Mouse (Mus musculus) CH12.LX (cell line): ENCODE results near the gene Mocs3. TPM values are rescaled to one million over a fixed set of nuclear protein-coding genes. Genes with fewer than 3 reads are reported as not detected.

ENCODE experiments used
- DNase-seq: peaks from one replicate; pipeline ENCODE4 v3.0.0-alpha.2; 2013; ENCODE audit errors: extremely low read depth
- H3K27ac ChIP-seq: 2 replicates; pipeline ENCODE4 v1.5.1; 2012; ENCODE audit warnings: low read depth, mild to moderate bottlenecking, control low read depth, moderate library complexity; ENCODE audit not compliant: insufficient read depth
- H3K27me3 ChIP-seq: replicated peaks from 2 replicates; pipeline ENCODE3; 2012; ENCODE audit warnings: inconsistent platforms
- H3K36me3 ChIP-seq, 2 experiments: replicated peaks in 1 of 2; 2 replicates each; pipeline versions ENCODE3 to v1.6.1; 2012; ENCODE audit warnings: inconsistent platforms in 1 of 2, low read length in 1 of 2, mild to moderate bottlenecking in 1 of 2, mixed read lengths in 1 of 2, moderate library complexity in 1 of 2; ENCODE audit not compliant: control insufficient read depth in 1 of 2, insufficient read depth in 1 of 2
- H3K4me1 ChIP-seq, 2 experiments: 2 replicates each; pipeline ENCODE4 v1.6.1; 2012; ENCODE audit warnings: inconsistent platforms in 1 of 2, moderate library complexity in 1 of 2; ENCODE audit not compliant: insufficient read depth in 2 of 2, control insufficient read depth in 1 of 2
- H3K4me2 ChIP-seq: 2 replicates; pipeline ENCODE4 v1.6.1; 2012; ENCODE audit warnings: low read depth, mild to moderate bottlenecking, control low read depth; ENCODE audit not compliant: poor library complexity, insufficient read depth, severe bottlenecking
- H3K4me3 ChIP-seq, 3 experiments: fragments of 150-350 bp in 1 of 3; sonication (generic) in 1 of 3; replicated peaks in 1 of 3; 2 replicates each; pipeline versions ENCODE3 to v1.5.1; 2011 to 2012; ENCODE audit warnings: low read depth in 2 of 3, low read length in 2 of 3, mild to moderate bottlenecking in 2 of 3, moderate library complexity in 2 of 3, control low read depth in 1 of 3, improper control_type of control experiment in 1 of 3, inconsistent platforms in 1 of 3, mixed read lengths in 1 of 3; ENCODE audit not compliant: poor library complexity in 1 of 3
- H3K79me2 ChIP-seq: replicated peaks from 2 replicates; pipeline ENCODE4 v1.6.1; 2012; ENCODE audit warnings: mild to moderate bottlenecking, moderate library complexity; ENCODE audit not compliant: control insufficient read depth, poor library complexity, insufficient read depth, severe bottlenecking; ENCODE audit errors: extremely low read depth
- H3K9ac ChIP-seq: 2 replicates; pipeline ENCODE4 v1.6.1; 2012; ENCODE audit warnings: low read depth, mild to moderate bottlenecking, control low read depth, moderate library complexity; ENCODE audit not compliant: insufficient read depth
- H3K9me3 ChIP-seq: replicated peaks from 2 replicates; pipeline ENCODE3; 2012; ENCODE audit warnings: low read length, inconsistent platforms, mixed read lengths
- BHLHE40 ChIP-seq: IDR thresholded peaks from 2 replicates; pipeline ENCODE4 v1.6.1; 2011; ENCODE audit warnings: mild to moderate bottlenecking, low read depth, low read length, improper control_type of control experiment
- CHD1 ChIP-seq: IDR thresholded peaks from 2 replicates; pipeline ENCODE4 v1.6.1; 2012; ENCODE audit warnings: low read depth, low read length, improper control_type of control experiment, inconsistent platforms
- CHD2 ChIP-seq: IDR thresholded peaks from 2 replicates; pipeline ENCODE4 v1.6.1; 2011; ENCODE audit warnings: low read length, improper control_type of control experiment
- CTCF ChIP-seq, 2 experiments: IDR thresholded peaks in 1 of 2; conservative IDR thresholded peaks in 1 of 2; 2 replicates each; pipeline ENCODE4 v1.5.1; 2011 to 2012; ENCODE audit warnings: low read depth in 2 of 2, low read length in 2 of 2, improper control_type of control experiment in 1 of 2, inconsistent platforms in 1 of 2, mild to moderate bottlenecking in 1 of 2, moderate library complexity in 1 of 2
- E2F4 ChIP-seq: IDR thresholded peaks from 2 replicates; pipeline ENCODE4 v1.6.1; 2011; ENCODE audit warnings: low read depth, low read length, improper control_type of control experiment; ENCODE audit not compliant: insufficient replicate concordance
- EP300 ChIP-seq: IDR thresholded peaks from 2 replicates; pipeline ENCODE4 v1.6.1; 2011; ENCODE audit warnings: low read length, improper control_type of control experiment
- ETS1 ChIP-seq: conservative IDR thresholded peaks from 2 replicates; pipeline ENCODE4 v1.6.1; 2012; ENCODE audit warnings: low read depth, mild to moderate bottlenecking, inconsistent platforms, low read length, improper control_type of control experiment, moderate library complexity
- HCFC1 ChIP-seq: IDR thresholded peaks from 2 replicates; pipeline ENCODE4 v1.6.1; 2012; ENCODE audit warnings: low read depth, mild to moderate bottlenecking, inconsistent platforms, low read length, improper control_type of control experiment
- JUN ChIP-seq: IDR thresholded peaks from 2 replicates; pipeline ENCODE4 v1.6.1; 2011; ENCODE audit warnings: low read depth, mild to moderate bottlenecking, low read length, improper control_type of control experiment, moderate library complexity; ENCODE audit not compliant: insufficient read depth
- KAT2A ChIP-seq: IDR thresholded peaks from 2 replicates; pipeline ENCODE4 v1.6.1; 2012; ENCODE audit warnings: low read length, improper control_type of control experiment, inconsistent platforms; ENCODE audit not compliant: insufficient replicate concordance
- MAFK ChIP-seq: IDR thresholded peaks from 2 replicates; pipeline ENCODE4 v1.6.1; 2011; ENCODE audit warnings: low read length, improper control_type of control experiment; ENCODE audit not compliant: insufficient replicate concordance
- MAX ChIP-seq: IDR thresholded peaks from 2 replicates; pipeline ENCODE4 v1.6.1; 2011; ENCODE audit warnings: low read length, improper control_type of control experiment
- NELFE ChIP-seq: IDR thresholded peaks from 2 replicates; pipeline ENCODE4 v1.6.1; 2011; ENCODE audit warnings: low read depth, low read length, improper control_type of control experiment
- NRF1 ChIP-seq: IDR thresholded peaks from 2 replicates; pipeline ENCODE4 v1.6.1; 2014; ENCODE audit warnings: low read depth, mild to moderate bottlenecking, inconsistent platforms, low read length, improper control_type of control experiment, moderate library complexity
- PAX5 ChIP-seq: IDR thresholded peaks from 2 replicates; pipeline ENCODE4 v1.6.1; 2012; ENCODE audit warnings: low read length, inconsistent platforms, mixed read lengths
- POLR2A ChIP-seq: IDR thresholded peaks from 2 replicates; pipeline ENCODE4 v1.6.1; 2011; ENCODE audit warnings: low read depth, mild to moderate bottlenecking, improper control_type of control experiment, low read length
- RAD21 ChIP-seq: IDR thresholded peaks from 2 replicates; pipeline ENCODE4 v1.6.1; 2011; ENCODE audit warnings: low read depth, mild to moderate bottlenecking, low read length, improper control_type of control experiment, moderate library complexity
- SIN3A ChIP-seq: IDR thresholded peaks from 2 replicates; pipeline ENCODE4 v1.6.1; 2012; ENCODE audit warnings: low read length, improper control_type of control experiment, inconsistent platforms
- TCF12 ChIP-seq: IDR thresholded peaks from 2 replicates; pipeline ENCODE4 v1.6.1; 2014; ENCODE audit warnings: low read depth, mild to moderate bottlenecking, inconsistent platforms, low read length, improper control_type of control experiment
- UBTF ChIP-seq: IDR thresholded peaks from 2 replicates; pipeline ENCODE4 v1.6.1; 2012; ENCODE audit warnings: low read depth, mild to moderate bottlenecking, inconsistent platforms, low read length, improper control_type of control experiment, moderate library complexity
- USF1 ChIP-seq: IDR thresholded peaks from 2 replicates; pipeline ENCODE4 v1.6.1; 2014; ENCODE audit warnings: low read depth, mild to moderate bottlenecking, inconsistent platforms, low read length, improper control_type of control experiment
- USF2 ChIP-seq: conservative IDR thresholded peaks from 2 replicates; pipeline ENCODE4 v1.6.1; 2011; ENCODE audit warnings: low read depth, low read length, improper control_type of control experiment
- ZC3H11A ChIP-seq: IDR thresholded peaks from 2 replicates; pipeline ENCODE4 v1.6.1; 2012; ENCODE audit warnings: low read depth, mild to moderate bottlenecking, inconsistent platforms, low read length, improper control_type of control experiment
- ZMIZ1 ChIP-seq: IDR thresholded peaks from 2 replicates; pipeline ENCODE4 v1.6.1; 2012; ENCODE audit warnings: low read depth, mild to moderate bottlenecking, inconsistent platforms, low read length, improper control_type of control experiment
- dilution Hi-C: fragments of 300-500 bp; cut with MboI; formaldehyde crosslinking; loops from 2 replicates; pipeline ENCODE4 v1.14.3; 2020; ENCODE audit warnings: low sequenced_read_pairs; ENCODE audit not compliant: extremely low pct_unique_long_range_greater_than_20kb, extremely low pct_ligation_motif_present
- in situ Hi-C: fragments of 300-500 bp; cut with MboI; formaldehyde crosslinking; loops from 3 replicates; pipeline ENCODE4 v1.14.3; 2019; ENCODE audit warnings: low sequenced_read_pairs, low pct_ligation_motif_present, low pct_unique_long_range_greater_than_20kb, mixed read lengths
- polyA plus RNA-seq: library from polyadenylated mRNA; unstranded; fragments of >175 nt; gene quantifications from 2 replicates; pipeline ENCODE4 v1.2.1, GENCODE M21; 2012; ENCODE audit warnings: low read depth; ENCODE audit not compliant: insufficient read length
- total RNA-seq, 2 experiments: library from RNA; depleted of rRNA; stranded (reverse); fragments of 300-350 nt in 1 of 2; fragments of >200 nt in 1 of 2; gene quantifications; 2 replicates each; pipeline ENCODE4 v1.2.3; 2012 to 2014

The Mocs3 gene
- total and polyA plus RNA-seq, 3 experiments, result 7.6 to 10.6 (median 9.5) TPM

GRCm38 (mm10) chr2:168205265-168205664 is 25.2 kb upstream of the Mocs3 start (continued):
- TF ChIP-seq TCF12 (peak; percentile 86), KAT2A (0 out of 2 replicates have a peak, but pooled peaks have one; percentile 51), E2F4 (no peak)

GRCm38 (mm10) chr2:168205681-168206631 is 24.5 kb upstream of the Mocs3 start:
- H3K4me2 ChIP-seq, result peak overlapping the region; percentile 63
- H3K27me3 ChIP-seq, result no peaks in the 10 kb centered on the region

GRCm38 (mm10) chr2:168206725-168207644 is 23.4 kb upstream of the Mocs3 start, which contains the start of gene Adnp:
TSS of gene Adnp (minus strand) at chr2:168207112.
- peak within 1 kb of the TSS; percentile 78 for H3K27ac ChIP-seq
- H3K36me3 ChIP-seq, result peaks cover 34 to 67% of the 10 kb centered on the region in 2 experiments
- H3K4me2 ChIP-seq, result peak within 1 kb of the TSS; percentile 63
- peaks cover 4% of the 10 kb centered on the region for H3K9me3 ChIP-seq
- peak; percentile 96 for DNase-seq
- dilution Hi-C loops, result no loop called here
- in situ Hi-C loops, result loop anchor here (5.0 kb wide), 1 partner anchor 95 kb away; no protein-coding TSS in a partner anchor
- H3K4me1 ChIP-seq, result peaks cover 10 to 41% of the 10 kb centered on the region in 2 experiments
- peaks cover 43% of the 10 kb centered on the region for H3K79me2 ChIP-seq
- H3K27me3 ChIP-seq, result no peaks in the 10 kb centered on the region
- peak within 1 kb of the TSS; percentile 94 for H3K9ac ChIP-seq
- peak within 1 kb of the TSS; percentile 94 to 100 (median 96) for H3K4me3 ChIP-seq
- peak; percentile 88 for TF ChIP-seq BHLHE40
- TF ChIP-seq ZMIZ1, result peak; percentile 90; the same call in 1 of the 2 replicates
- peak; percentile 71 for TF ChIP-seq NRF1
- peak; percentile 100 for TF ChIP-seq CHD2
- peak; percentile 83 for TF ChIP-seq HCFC1
- TF ChIP-seq ETS1, result peak; percentile 86
- no peak for TF ChIP-seq E2F4
- peak; percentile 13 for TF ChIP-seq RAD21
- TF ChIP-seq POLR2A, result peak; percentile 76
- TF ChIP-seq CHD1, result peak; percentile 77; the same call in 1 of the 2 replicates
- TF ChIP-seq PAX5, result no peak
- peak in 1 of 2 experiments; percentile 85; a peak in 2 of 4 replicates for TF ChIP-seq CTCF (conservative IDR thresholded peaks at IDR 0.05 in 1 of 2, IDR thresholded peaks at IDR 0.05 in 1 of 2; ENCODE audit: low read depth in 2 of 2, low read length in 2 of 2)
- TF ChIP-seq USF2, result no peak; the same call in 1 of the 2 replicates
- no peak for TF ChIP-seq ZC3H11A
- peak; percentile 79; the same call in 1 of the 2 replicates for TF ChIP-seq NELFE
- 0 out of 2 replicates have a peak, but pooled peaks have one; percentile 46 for TF ChIP-seq MAFK
- peak; percentile 97 for TF ChIP-seq SIN3A
- TF ChIP-seq MAX, result peak; percentile 98
- TF ChIP-seq USF1, result peak; percentile 85
- TF ChIP-seq JUN, result peak; percentile 43; the same call in 1 of the 2 replicates
- peak; percentile 77; the same call in 1 of the 2 replicates for TF ChIP-seq EP300

More at GRCm38 (mm10) chr2:168205681-168206631, 24.5 kb upstream of the Mocs3 start:
- DNase-seq, result no peak
- dilution Hi-C loops (no loop called here), in situ Hi-C loops (loop anchor here (5.0 kb wide), 1 partner anchor 94 kb away; no protein-coding TSS in a partner anchor)
- Histone ChIP-seq H3K4me1 (peaks cover 12 to 49% of the 10 kb centered on the region in 2 experiments), H3K4me3 (peak overlapping the region; percentile 94 to 100 (median 96)), H3K79me2 (peaks cover 52% of the 10 kb centered on the region), H3K27ac (peak overlapping the region; percentile 78), H3K9me3 (peaks cover 4% of the 10 kb centered on the region), H3K9ac (peak overlapping the region; percentile 94), H3K36me3 (peaks cover 30 to 64% of the 10 kb centered on the region in 2 experiments)
- TF ChIP-seq JUN (no peak), SIN3A (0 out of 2 replicates have a peak, but pooled peaks have one; percentile 11), POLR2A (peak; percentile 29; the same call in 1 of the 2 replicates), UBTF (peak; percentile 42; the same call in 1 of the 2 replicates)
